Mouse (Mus musculus): ENCODE results near the gene Tab3. TPM values are rescaled to one million over a fixed set of nuclear protein-coding genes. Genes with fewer than 3 reads are reported as not detected.
A peak's percentile ranks its signal among the peaks of the same experiment; 100 is the strongest.

Tab3 gene
- total and polyA plus RNA-seq, 3 experiments = 2.4 to 6.4 (median 4.1) TPM

DNA sequence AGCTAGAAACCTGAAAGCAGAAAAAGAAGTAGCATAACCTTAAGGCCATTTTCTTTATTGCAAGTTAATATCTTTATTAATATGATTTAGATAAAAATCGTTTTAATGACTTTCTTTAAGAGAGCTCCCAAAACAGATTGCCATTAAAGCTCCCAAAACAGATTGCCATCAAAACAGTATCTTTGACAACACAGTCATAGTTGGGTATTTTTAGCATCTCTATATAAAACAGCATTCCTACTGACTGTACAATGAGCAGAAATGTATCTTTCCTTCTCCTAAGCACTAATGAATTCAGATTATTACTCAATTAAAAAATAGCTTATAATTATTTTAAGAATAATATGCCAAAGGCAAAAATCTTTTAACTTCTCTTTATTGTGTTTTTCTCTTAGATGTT is 108.3 kb downstream of the Tab3 start (continued):
- TF ChIP-seq EP300 (IDR thresholded peaks at IDR 0.05; ENCODE audit: low read length) = no peak

GRCm38 (mm10) chrX:85683723-85684122 is 109.9 kb downstream of the Tab3 start:
- Histone ChIP-seq H3K79me2 (replicated peaks; ENCODE audit: control insufficient read depth, extremely low read depth, insufficient read depth, poor library complexity, severe bottlenecking) (no peaks in the 10 kb centered on the region), H3K27me3 (replicated peaks) (no peaks in the 10 kb centered on the region), H3K27ac (ENCODE audit: insufficient read depth, low read depth) (no peak overlapping the region), H3K4me2 (ENCODE audit: insufficient read depth, low read depth, poor library complexity, severe bottlenecking) (no peak overlapping the region), H3K9ac (ENCODE audit: insufficient read depth, low read depth) (no peak overlapping the region), H3K36me3 (replicated peaks in 1 of 2; ENCODE audit: control insufficient read depth in 1 of 2, insufficient read depth in 1 of 2, low read length in 1 of 2) (no peaks in the 10 kb centered on the region), H3K4me3 (replicated peaks in 1 of 3; ENCODE audit: low read depth in 2 of 3, low read length in 2 of 3, poor library complexity in 1 of 3) (no peak overlapping the region), H3K9me3 (replicated peaks; ENCODE audit: low read length) (no peaks in the 10 kb centered on the region), H3K4me1 (ENCODE audit: control insufficient read depth in 1 of 2, insufficient read depth in 2 of 2) (no peaks in the 10 kb centered on the region)
- no peak for DNase-seq (ENCODE audit: extremely low read depth)
- in situ Hi-C loops (cut with MboI; ENCODE audit: low pct_ligation_motif_present, low pct_unique_long_range_greater_than_20kb, low sequenced_read_pairs) (no loop called here), dilution Hi-C loops (cut with MboI; ENCODE audit: extremely low pct_ligation_motif_present, extremely low pct_unique_long_range_greater_than_20kb, low sequenced_read_pairs) (no loop called here)
- no peak for TF ChIP-seq JUND (conservative IDR thresholded peaks at IDR 0.05; ENCODE audit: low read depth, low read length)
- TF ChIP-seq RAD21 (IDR thresholded peaks at IDR 0.05; ENCODE audit: low read depth, low read length) = peak; percentile 51
- no peak for TF ChIP-seq ZC3H11A (IDR thresholded peaks at IDR 0.05; ENCODE audit: low read depth, low read length)
- TF ChIP-seq MXI1 (IDR thresholded peaks at IDR 0.05; ENCODE audit: low read depth, low read length) = no peak
- TF ChIP-seq CHD1 (IDR thresholded peaks at IDR 0.05; ENCODE audit: low read depth, low read length) = no peak
- no peak for TF ChIP-seq JUN (IDR thresholded peaks at IDR 0.05; ENCODE audit: insufficient read depth, low read depth, low read length)
- TF ChIP-seq MAZ (IDR thresholded peaks at IDR 0.05; ENCODE audit: low read depth, low read length) = no peak
- no peak for TF ChIP-seq TCF12 (IDR thresholded peaks at IDR 0.05; ENCODE audit: low read depth, low read length)
- TF ChIP-seq SMC3 (IDR thresholded peaks at IDR 0.05; ENCODE audit: low read depth, low read length) = peak; percentile 61
- TF ChIP-seq NELFE (IDR thresholded peaks at IDR 0.05; ENCODE audit: low read depth, low read length) = no peak
- no peak for TF ChIP-seq MYC (IDR thresholded peaks at IDR 0.05; ENCODE audit: low read depth, low read length)
- peak in 1 of 2 experiments; percentile 74; a peak in 2 of 4 replicates for TF ChIP-seq CTCF (conservative IDR thresholded peaks at IDR 0.05 in 1 of 2, IDR thresholded peaks at IDR 0.05 in 1 of 2; ENCODE audit: low read depth in 2 of 2, low read length in 2 of 2)
- TF ChIP-seq MEF2A (IDR thresholded peaks at IDR 0.05; ENCODE audit: borderline replicate concordance, low read depth, low read length) = no peak
- no peak for TF ChIP-seq CHD2 (IDR thresholded peaks at IDR 0.05; ENCODE audit: low read length)
- no peak for TF ChIP-seq POLR2A (IDR thresholded peaks at IDR 0.05; ENCODE audit: low read depth, low read length)

Other genes with a start within 250 kb of the Tab3 start
- 19.8 and 24.3 TPM in 2 replicates for gene Gk, start 202.8 kb downstream of the Tab3 start, total RNA-seq (2012; rRNA removed)
- 29.6 and 34.9 TPM in 2 replicates for gene Gk, start 202.8 kb downstream of the Tab3 start, total RNA-seq (2014; rRNA removed)
- 12.9 and 18.2 TPM in 2 replicates for gene Gk, start 202.8 kb downstream of the Tab3 start, polyA plus RNA-seq (2012; ENCODE audit: insufficient read length, low read depth)

All from CH12.LX (cell line).